Mouse (Mus musculus) small intestine, adult 2 months (tissue): ENCODE measurements around the gene Kif17. TPM values are rescaled to one million over a fixed set of nuclear protein-coding genes. Genes with fewer than 3 reads are reported as not detected.
"Not testable (repeated sequence)": the region's sequence is repeated elsewhere in the genome, so short reads cannot be mapped to it uniquely, and the experiment has no call there.

ENCODE experiments used
- H3K27ac ChIP-seq: fragments of 200-500 bp; 2 replicates; pipeline ENCODE4 v1.5.1; 2012; ENCODE audit warnings: low read depth, low read length, control low read depth, inconsistent platforms; ENCODE audit not compliant: insufficient read depth
- H3K27me3 ChIP-seq: fragments of 200-500 bp; 2 replicates; pipeline ENCODE4 v1.6.1; 2012; ENCODE audit warnings: mild to moderate bottlenecking, moderate library complexity, low read length, inconsistent platforms; ENCODE audit not compliant: control insufficient read depth, insufficient read depth
- H3K36me3 ChIP-seq: fragments of 200-500 bp; 2 replicates; pipeline ENCODE4 v1.6.1; 2012; ENCODE audit warnings: mild to moderate bottlenecking, low read length, control low read depth, inconsistent platforms; ENCODE audit not compliant: control insufficient read depth, insufficient read depth
- H3K4me1 ChIP-seq: fragments of 200-500 bp; 2 replicates; pipeline ENCODE4 v1.6.1; 2012; ENCODE audit warnings: low read length, inconsistent platforms, mixed read lengths; ENCODE audit not compliant: control insufficient read depth, insufficient read depth, insufficient read length
- H3K4me3 ChIP-seq: fragments of 200-500 bp; 2 replicates; pipeline ENCODE4 v1.5.1; 2012; ENCODE audit warnings: low read depth, mild to moderate bottlenecking, control low read depth, inconsistent platforms, low read length, moderate library complexity
- CTCF ChIP-seq: fragments of 200-500 bp; IDR thresholded peaks from 2 replicates; pipeline ENCODE4 v1.5.1; 2012; ENCODE audit warnings: low read depth, mild to moderate bottlenecking, control low read depth, inconsistent platforms, low read length, moderate library complexity, mixed read lengths; ENCODE audit not compliant: insufficient replicate concordance, insufficient read length; ENCODE audit errors: extremely low read depth
- POLR2A ChIP-seq: fragments of 200-500 bp; IDR thresholded peaks from 2 replicates; pipeline ENCODE4 v1.6.1; 2012; ENCODE audit warnings: low read depth, mild to moderate bottlenecking, control low read depth, inconsistent platforms, low read length, moderate library complexity
- WGBS: fragments of 180-500 bp; shearing (Covaris S2); methylation state at CpG from one replicate; pipeline ENCODE4 v1.1.7; 2018; 5-methylcytosine and 5-hydroxymethylcytosine counted together
- polyA plus RNA-seq: library from polyadenylated mRNA; depleted of rRNA; stranded (reverse); fragments of >200 nt; gene quantifications from 2 replicates; pipeline ENCODE4 v1.2.3, GENCODE M21; 2012

Kif17 gene
- polyA plus RNA-seq, 1 experiment, result 0.19 TPM

DNA sequence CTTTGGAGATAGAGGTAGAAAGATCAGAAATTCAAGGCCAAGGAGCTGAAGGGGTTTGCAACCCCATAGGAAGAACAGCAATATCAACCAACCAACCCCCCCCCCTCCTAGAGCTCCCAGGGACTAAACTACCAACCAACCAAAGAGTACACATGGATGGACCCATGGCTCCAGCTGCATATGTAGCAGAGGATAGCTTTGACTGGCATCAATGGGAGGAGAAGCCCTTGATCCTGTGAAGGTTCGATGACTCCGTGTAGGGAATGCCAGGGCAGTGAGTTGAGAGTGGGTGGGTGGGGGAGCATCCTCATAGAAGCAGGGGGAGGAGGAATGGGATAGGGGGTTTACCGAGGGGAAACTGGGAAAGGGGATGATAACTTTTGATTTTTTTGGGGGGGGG, 74.2 kb downstream of the Kif17 start:
- WGBS, result 85% methylated on average over 3 of the region's 3 CpGs
- Histone ChIP-seq H3K27ac (no peak overlapping the region), H3K36me3 (peaks cover 7% of the 10 kb centered on the region), H3K27me3 (no peaks in the 10 kb centered on the region), H3K4me1 (peaks cover 4% of the 10 kb centered on the region), H3K4me3 (no peak overlapping the region)
- TF ChIP-seq POLR2A (no peak), CTCF (no peak)

DNA sequence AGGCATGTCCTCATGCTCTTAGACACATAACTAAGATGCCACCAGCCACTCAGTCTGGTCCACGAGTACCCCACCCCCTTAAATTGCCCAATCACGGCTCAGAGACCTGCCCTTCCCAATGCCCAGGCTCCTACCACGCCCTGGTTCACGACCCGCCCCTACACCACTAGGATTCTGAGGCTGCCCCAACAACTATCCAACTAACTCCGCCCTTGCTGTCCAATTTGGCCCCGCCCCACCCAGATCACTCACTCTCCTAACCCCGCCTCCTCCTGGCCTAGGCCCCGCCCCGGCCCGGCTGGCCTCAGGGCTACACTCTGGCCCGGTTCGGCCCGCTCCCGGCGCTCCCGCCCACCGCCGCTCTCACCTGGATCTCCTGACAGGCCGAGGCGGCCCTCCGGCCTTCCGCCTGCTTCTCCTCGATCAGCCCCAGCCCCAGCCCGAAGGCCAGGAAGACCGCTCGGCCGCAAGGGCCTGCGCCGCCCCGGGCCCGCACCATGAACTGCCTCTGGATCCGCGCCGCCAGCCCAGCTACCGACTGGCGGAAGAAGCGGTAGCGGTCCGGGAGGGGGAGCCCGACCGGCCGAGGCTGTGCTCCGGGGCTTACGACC, 75.3 kb downstream of the Kif17 start:
- TF ChIP-seq CTCF (no peak), POLR2A (peak; percentile 47)
- under 1% methylated on average over 44 of the region's 45 CpGs for WGBS
- Histone ChIP-seq H3K27ac (peak overlapping the region; percentile 90), H3K36me3 (peaks cover 2% of the 10 kb centered on the region; the same call in 1 of the 2 replicates), H3K4me1 (peaks cover 4% of the 10 kb centered on the region), H3K4me3 (peak overlapping the region; percentile 86), H3K27me3 (no peaks in the 10 kb centered on the region)

DNA sequence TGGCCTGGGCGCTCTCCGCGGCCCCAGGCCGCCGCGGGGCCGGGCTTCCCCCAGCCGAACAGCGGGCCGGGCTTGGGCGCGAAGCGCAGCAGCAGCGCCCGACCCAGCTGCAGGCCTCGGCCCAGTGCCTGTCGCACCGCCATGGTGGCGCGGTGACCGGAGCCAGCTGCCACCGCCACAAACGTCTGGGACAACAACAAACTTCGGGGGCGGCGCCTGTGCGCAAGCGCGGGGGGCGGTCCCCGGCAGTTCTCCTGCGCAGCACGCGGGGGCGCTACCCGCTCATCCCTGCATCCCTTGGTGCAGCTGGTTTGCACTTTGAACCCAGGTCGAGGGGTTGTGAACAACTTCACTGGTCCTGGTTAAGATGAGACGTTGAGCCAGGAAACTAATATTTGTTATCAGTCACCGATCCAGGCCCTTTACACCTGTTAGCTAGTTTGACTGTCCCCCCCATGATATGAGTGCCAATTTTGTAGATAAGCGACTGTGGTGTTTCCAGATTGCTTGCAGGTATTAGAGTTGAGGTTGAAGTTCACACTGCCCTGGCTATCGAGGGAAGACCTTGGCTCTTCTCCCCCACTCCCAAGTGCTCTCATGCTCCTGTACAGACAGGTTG, 76.0 kb downstream of the Kif17 start, which contains the start of gene Pink1:
Gene Pink1, minus strand, starts transcription at position 231 of the 619 bp plus-strand sequence.
- H3K4me1 ChIP-seq, result peaks cover 4% of the 10 kb centered on the region
- peak; percentile 91 for TF ChIP-seq CTCF
- TF ChIP-seq POLR2A, result no peak; the same call in none of the 2 replicates
- H3K27me3 ChIP-seq, result no peaks in the 10 kb centered on the region
- peak within 1 kb of the TSS; percentile 86 for H3K4me3 ChIP-seq
- peak within 1 kb of the TSS; percentile 90 for H3K27ac ChIP-seq
- 2% methylated on average over 41 of the region's 41 CpGs for WGBS
- H3K36me3 ChIP-seq, result no peaks in the 10 kb centered on the region

DNA sequence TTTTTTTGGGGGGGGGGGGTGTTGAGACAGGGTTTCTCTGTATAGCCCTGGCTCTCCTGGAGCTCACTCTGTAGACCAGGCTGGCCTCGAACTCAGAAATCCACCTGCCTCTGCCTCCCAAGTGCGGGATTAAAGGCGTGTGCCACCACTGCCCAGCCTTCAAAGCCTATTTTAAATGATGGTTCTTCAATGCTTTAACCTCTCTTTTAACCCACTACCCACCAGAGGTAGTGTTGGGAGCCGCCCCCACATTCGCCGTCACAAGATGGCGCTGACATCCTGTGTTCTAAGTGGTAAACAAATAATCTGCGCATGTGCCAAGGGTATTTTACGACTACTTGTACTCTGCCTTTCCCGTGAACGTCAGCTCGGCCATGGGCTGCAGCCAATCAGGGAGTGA, 76.9 kb downstream of the Kif17 start:
- H3K4me1 ChIP-seq, H3K36me3 ChIP-seq, H3K4me3 ChIP-seq, H3K27ac ChIP-seq, H3K27me3 ChIP-seq: not testable (repeated sequence)
- WGBS, result 77% methylated on average over 8 of the region's 12 CpGs

DNA sequence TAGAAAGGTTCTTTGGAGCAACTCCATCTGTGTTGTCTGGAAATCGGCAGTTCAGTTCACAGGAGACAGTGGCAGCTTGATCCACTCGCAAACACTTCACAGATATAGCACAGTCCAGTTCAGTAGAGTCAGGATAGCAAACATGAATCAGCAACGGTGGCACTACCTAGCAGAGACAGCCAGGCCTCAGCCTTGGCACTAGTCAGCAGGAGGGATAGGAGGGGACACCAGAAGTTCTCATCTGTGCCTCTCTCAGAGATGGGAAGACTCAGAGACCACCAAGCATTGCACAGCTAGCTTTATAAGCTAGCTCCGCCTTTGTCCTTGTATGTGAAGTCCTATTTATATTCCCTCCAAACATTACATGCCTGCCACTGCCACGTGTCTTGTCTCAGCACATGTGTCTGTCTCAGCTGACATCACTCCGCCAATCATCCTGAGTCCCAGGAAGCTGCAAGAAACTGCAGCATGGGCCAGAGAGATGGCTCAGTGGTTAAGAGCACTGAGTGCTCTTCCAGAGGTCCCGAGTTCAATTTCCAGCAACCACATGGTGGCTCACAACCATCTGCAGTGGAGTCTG, 77.7 kb downstream of the Kif17 start:
- Histone ChIP-seq H3K36me3 (no peaks in the 10 kb centered on the region), H3K27ac (no peak overlapping the region), H3K27me3 (no peaks in the 10 kb centered on the region), H3K4me1 (peaks cover 7% of the 10 kb centered on the region), H3K4me3 (no peak overlapping the region)
- WGBS, result 71% methylated on average over 7 of the region's 7 CpGs
- TF ChIP-seq CTCF, result no peak

DNA sequence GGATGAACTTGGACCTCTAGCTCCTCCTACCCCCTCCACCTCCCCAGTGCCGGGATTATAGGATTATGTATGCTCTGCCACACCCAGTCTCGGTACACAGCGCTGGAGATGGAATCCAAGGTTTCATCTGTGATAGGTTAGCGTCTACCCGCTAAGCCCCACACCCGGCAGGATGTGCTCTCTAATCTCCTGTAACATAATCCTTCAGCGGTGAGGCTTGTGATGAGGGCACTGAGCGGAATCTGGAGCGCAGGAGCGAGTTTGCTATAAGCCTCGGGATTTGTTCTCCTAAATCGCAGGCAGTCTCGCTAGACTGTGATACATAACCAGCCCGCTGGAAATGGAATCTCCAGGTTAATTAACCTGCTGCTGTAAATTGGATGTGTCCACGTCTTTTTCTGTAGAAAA, 80.0 kb downstream of the Kif17 start:
- H3K36me3 ChIP-seq, result no peaks in the 10 kb centered on the region
- WGBS, result 45% methylated on average over 15 of the region's 15 CpGs
- H3K27me3 ChIP-seq, result no peaks in the 10 kb centered on the region
- peaks cover 14% of the 10 kb centered on the region for H3K4me1 ChIP-seq
- H3K27ac ChIP-seq, result no peak overlapping the region
- TF ChIP-seq POLR2A (no peak), CTCF (no peak)
- no peak overlapping the region for H3K4me3 ChIP-seq

DNA sequence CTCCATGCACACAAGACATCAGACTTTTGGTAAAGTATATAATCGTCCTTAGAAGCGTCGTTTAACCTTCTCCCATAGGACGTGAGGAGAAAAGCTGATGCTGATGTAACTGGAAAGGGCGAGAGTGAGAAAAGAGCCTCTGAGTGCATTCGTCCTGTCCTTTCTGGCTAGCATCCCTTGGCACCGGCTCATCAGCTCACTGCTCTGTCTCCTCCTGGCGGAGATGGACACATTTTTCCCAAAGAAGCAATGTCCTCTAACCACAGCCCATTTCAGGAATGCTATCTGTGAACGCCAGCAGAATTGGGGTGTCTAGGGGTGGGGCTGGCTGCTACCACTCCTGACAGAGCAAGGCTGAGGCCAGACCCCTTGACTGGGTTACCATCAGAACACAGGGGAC, 81.4 kb downstream of the Kif17 start:
- 83% methylated on average over 9 of the region's 9 CpGs for WGBS
- H3K4me1 ChIP-seq, result peaks cover 12% of the 10 kb centered on the region
- no peak overlapping the region for H3K4me3 ChIP-seq
- TF ChIP-seq POLR2A (no peak), CTCF (no peak)
- no peaks in the 10 kb centered on the region for H3K27me3 ChIP-seq
- H3K36me3 ChIP-seq, result no peaks in the 10 kb centered on the region
- H3K27ac ChIP-seq, result no peak overlapping the region

DNA sequence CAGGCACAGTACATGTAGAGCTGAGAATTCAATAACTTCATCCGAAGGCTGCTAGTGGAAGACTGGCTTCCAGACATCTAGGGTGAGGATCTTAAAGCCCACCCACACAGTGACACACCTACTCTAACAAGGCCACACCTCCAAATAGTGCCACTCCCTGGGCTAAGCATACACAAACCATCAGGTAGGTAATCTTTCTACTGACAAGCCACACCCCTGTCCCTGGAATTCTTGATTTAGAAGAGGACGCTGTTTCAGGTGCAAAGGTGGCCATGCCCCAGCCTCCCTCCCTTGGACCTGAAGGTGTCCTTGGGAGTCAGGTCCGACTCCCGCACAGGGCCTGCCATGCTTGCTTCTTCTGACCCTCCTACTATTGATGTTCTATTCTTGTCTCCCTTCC, 82.9 kb downstream of the Kif17 start:
- Histone ChIP-seq H3K27ac (peak overlapping the region; percentile 81), H3K4me1 (peaks cover 12% of the 10 kb centered on the region), H3K36me3 (no peaks in the 10 kb centered on the region), H3K4me3 (no peak overlapping the region), H3K27me3 (no peaks in the 10 kb centered on the region)
- TF ChIP-seq POLR2A (no peak), CTCF (no peak)
- WGBS, result 35% methylated on average over 4 of the region's 4 CpGs
